Mouse (Mus musculus): ENCODE data around the gene Vmn1r118.
"Not testable (repeated sequence)": the region's sequence is repeated elsewhere in the genome, so short reads cannot be mapped to it uniquely, and the experiment has no call there.

Gene Vmn1r118

DNA sequence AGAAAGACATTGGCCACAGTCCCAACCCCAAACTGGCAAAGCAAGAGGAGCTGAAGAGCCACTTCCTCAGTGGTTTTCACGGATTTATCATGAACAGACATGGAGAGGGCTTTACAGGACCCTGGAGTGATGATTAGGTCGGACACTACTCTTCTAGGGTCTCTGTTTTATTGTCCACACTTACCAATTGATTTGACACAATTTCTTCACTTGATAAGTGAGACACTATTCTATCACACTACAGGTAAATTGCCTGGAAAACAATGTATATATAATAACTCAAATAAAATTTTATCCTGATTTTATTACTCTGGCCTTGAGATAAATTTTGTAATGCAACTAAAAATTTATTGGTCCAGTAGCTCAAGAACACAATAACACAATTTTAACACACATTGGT is at the start of gene Vmn1r118:
Vmn1r118 (minus strand) TSS at position 101 of the 400 bp plus-strand sequence.
- CTCF ChIA-PET, result not testable (repeated sequence)

DNA sequence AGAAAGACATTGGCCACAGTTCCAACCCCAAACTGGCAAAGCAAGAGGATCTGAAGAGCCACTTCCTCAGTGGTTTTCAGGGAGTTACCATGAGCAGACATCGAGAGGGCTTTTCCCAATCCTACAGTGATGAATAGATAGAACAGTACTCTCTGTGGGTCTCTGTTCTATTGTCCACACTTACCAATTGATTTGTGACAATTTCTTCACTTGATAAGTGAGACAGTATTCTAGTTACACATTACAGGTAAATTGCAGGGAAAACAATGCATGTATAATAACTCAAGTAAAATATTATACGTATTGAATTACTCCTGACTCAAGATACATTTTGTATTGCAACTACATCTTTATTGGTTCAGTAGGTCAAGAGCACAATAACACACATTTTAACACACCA is 28.1 kb downstream of the Vmn1r118 start, which contains the start of gene Vmn1r117:
Vmn1r117 (minus strand) TSS at position 101 of the 400 bp plus-strand sequence.
- CTCF ChIA-PET, result not testable (repeated sequence)

DNA sequence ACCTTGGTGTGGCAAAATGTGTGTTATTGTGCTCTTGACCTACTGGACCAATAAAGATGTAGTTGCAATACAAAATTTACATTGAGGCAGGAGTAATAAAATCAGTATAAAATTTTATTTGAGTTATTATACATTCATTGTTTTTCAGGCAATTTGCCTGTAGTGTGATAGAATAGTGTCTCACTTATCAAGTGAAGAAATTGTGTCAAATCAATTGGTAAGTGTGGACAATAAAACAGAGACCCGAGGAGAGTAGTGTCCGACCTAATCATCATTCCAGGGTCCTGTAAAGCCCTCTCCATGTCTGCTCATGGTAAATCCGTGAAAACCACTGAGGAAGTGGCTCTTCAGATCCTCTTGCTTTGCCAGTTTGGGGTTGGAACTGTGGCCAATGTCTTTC is 40.2 kb downstream of the Vmn1r118 start, which contains the start of gene Vmn1r116:
Vmn1r116 (plus strand) TSS at position 301 of the 400 bp plus-strand sequence.
- CTCF ChIA-PET, result not testable (repeated sequence)
